Mouse (Mus musculus) layer of hippocampus, adult 18-20 months (tissue): Measurements from ENCODE around the gene Kbtbd4. TPM values are rescaled to one million over a fixed set of nuclear protein-coding genes. Genes with fewer than 3 reads are reported as not detected.

Experiments used
- DNase-seq, 2 experiments: peaks; one replicate each; pipeline ENCODE4 v3.0.0; 2022; ENCODE audit warnings: low spot score in 2 of 2
- total RNA-seq, 2 experiments: library from RNA; stranded (reverse); gene quantifications; 2 replicates each; pipeline ENCODE4 v1.2.3; 2021

Gene Kbtbd4
- total RNA-seq, 2 experiments from 2014 or later = 37.1 to 37.9 TPM

GRCm38 (mm10) chr2:90903398-90903797 is 1.1 kb upstream of the Kbtbd4 start:
- DNase-seq = no peak

- no peak for DNase-seq
Measured at GRCm38 (mm10) chr2:90904856-90905224, 300 bp downstream of the Kbtbd4 start.

- no peak for DNase-seq
Measured at GRCm38 (mm10) chr2:90906721-90907120, 2.2 kb downstream of the Kbtbd4 start.

DNA sequence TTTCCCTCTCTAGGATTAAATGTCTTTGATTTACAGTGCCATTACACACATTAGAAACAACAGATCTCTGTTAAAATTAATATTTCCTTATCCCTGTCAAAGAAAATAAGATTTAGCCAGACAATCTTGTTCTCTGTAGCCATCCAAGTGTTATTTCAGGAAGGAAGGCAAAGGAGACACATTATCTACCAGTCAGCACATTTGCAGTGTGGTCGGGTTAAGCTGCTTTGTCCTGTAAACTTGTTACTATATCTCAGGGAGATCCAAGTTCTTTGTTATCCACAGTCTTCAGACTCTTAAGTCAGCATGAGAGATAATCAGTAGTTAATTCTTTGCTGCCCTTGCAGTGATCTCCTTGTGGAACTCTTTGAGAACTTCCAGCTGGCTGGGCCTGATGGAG is 6.3 kb downstream of the Kbtbd4 start:
- DNase-seq = no peak

GRCm38 (mm10) chr2:90911668-90912067 is 7.1 kb downstream of the Kbtbd4 start:
- DNase-seq = no peak

- DNase-seq = no peak
Measured at GRCm38 (mm10) chr2:90913671-90914070, 9.1 kb downstream of the Kbtbd4 start.

DNA sequence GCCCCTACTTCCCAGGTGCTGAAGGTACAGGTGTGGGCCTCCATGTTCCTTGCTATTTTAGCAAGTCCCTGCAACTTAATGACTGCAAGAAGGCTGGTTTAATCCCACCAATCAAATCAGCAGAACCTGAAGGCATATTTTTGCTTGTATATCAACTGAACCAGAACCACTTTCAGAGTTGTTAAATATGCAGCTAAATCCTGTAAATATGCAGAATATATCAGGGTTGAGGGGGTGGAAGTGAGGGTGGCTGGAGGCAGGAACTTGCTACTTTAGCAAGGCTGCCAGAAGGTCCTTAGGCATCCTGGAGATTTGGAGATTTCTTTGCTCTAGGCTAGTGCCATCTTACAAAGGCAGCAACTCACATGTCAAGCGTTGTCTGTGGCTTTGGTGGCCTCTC is 11.0 kb downstream of the Kbtbd4 start:
- no peak for DNase-seq

DNA sequence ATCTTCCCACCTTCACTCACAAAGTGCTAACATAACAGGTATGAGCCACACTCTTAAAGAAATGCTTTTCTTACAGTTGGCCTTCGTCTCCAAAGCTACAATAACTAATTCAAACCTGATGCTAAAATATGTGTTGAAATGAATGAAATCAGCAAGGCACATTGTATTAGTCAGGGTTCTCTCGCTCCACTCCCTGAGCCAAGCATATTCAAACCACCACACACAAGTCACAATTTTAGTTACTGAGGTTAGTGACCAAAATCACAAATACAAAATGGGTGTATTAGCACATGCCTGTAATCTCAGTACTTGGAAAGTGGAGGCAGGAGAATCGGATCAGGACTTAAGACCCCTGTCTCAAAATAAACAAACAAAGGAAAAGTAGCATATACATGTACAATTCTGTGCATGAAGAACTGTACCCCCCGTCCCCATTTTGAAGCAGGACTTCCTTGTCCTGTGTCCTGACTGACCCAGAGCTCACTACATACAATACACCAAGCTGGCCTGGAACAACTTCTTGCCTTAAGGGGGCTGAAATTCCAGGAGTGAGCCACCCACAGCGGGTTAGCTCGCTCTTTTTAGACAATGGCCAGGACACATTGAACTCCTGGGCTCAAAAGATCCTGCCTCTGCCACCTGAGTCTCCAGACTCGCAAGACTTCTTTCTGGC is 12.2 kb downstream of the Kbtbd4 start:
- DNase-seq = peak in 1 of 2 experiments; percentile 29

- peak in 1 of 2 experiments; percentile 51 for DNase-seq
Measured at GRCm38 (mm10) chr2:90917233-90917998, 12.9 kb downstream of the Kbtbd4 start.

DNA sequence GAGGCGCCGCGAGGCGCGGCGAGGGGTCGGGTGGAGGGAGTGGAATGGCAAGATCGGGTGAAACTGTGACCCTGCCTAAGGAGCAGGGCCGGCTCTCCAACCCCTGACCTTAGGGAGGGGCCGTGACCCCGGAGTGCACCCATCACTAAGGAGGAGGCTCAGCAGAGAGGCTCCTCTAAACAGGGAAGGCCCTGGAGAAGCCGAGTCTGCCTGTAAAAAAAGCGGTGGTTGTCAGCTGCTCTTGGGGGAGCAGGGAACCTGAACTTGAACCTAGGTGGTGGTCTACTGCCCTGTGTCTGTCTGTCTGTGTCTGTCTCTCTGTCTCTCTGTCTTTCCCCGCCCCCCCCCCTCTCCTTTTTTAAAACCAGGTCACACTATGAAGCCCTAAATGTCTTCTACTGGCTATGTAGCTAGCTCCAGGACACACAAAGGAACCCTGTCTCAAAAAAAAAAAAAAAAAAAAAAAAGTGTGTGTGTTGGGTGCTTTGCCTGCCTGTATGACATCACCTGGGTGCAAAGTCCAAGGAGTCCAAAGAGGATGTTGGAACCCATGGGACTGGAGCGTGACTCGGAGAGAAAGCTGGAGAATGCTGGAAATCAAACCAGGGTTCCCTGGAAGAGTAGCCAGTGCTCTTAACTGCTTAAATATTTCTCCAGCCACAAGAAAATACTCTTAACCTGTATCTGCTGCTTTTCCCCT is 13.6 kb downstream of the Kbtbd4 start:
- no peak for DNase-seq

DNA sequence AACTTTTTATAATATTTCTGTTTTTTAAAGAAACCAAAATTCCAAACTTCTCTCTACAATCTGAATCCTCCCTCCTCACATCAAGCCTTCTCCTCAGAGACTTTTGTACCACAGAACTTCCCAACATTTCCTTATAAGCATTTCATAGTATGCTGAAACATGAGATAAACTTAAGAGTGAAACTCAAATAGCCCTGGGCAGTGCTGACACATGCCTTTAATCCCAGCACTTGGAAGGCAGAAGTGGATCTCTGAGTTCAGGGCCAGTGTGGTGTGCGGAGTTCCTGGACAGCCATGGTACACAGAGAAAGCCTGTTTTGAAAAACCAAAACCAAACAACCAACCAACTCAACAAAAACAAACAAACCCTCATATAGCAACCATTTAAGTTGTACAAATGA is 16.6 kb downstream of the Kbtbd4 start:
- no peak for DNase-seq

GRCm38 (mm10) chr2:90922636-90923035 is 18.1 kb downstream of the Kbtbd4 start:
- DNase-seq = no peak

GRCm38 (mm10) chr2:90928566-90928965 is 24.0 kb downstream of the Kbtbd4 start:
- DNase-seq = no peak

DNA sequence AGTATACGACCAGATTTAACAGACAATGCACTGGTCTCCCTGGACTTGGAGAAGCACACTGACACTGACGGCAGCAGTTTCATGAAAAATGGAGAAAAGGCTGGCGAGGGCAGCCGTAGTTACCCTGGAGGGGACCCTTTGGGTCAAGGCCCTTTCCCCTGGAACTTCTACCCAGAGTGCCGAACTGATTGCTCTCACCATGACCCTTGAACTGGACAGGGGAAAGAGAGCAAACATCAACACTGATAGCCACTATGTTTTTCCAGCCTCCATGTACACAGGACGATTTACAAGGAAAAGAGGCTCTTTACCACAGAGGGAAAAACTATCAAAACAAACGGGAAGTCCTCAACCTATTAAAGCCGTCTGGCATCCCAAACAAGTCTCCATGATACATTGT is 27.3 kb downstream of the Kbtbd4 start:
- no peak for DNase-seq

DNA sequence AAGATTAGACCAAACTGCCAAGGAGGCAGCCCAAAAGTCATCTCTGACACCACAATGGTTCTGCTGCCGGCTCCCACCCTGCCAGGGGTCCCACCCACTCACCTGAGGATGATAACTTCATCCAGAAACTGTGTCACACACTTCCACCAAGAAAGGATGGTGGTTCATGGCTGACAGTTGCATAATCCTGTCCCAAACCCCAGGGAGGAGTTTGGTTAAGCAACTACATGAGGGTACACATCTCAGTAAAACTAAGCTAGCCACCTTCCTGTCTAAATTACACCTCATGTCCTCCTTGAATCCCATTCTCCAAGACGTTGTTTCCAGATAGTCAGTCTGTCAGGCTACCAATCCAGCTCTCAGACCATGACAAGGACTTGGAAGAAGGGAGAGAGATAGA is 27.7 kb downstream of the Kbtbd4 start:
- DNase-seq = no peak

- DNase-seq = no peak
Measured at GRCm38 (mm10) chr2:90938362-90938761, 33.8 kb downstream of the Kbtbd4 start.

- DNase-seq = no peak
Measured at GRCm38 (mm10) chr2:90939750-90940149, 35.2 kb downstream of the Kbtbd4 start.

GRCm38 (mm10) chr2:90940233-90941229 is 36.0 kb downstream of the Kbtbd4 start, which contains the start of gene Celf1:
Gene Celf1 (plus strand): TSS chr2:90940382.
- peak; percentile 80 to 85 for DNase-seq

DNA sequence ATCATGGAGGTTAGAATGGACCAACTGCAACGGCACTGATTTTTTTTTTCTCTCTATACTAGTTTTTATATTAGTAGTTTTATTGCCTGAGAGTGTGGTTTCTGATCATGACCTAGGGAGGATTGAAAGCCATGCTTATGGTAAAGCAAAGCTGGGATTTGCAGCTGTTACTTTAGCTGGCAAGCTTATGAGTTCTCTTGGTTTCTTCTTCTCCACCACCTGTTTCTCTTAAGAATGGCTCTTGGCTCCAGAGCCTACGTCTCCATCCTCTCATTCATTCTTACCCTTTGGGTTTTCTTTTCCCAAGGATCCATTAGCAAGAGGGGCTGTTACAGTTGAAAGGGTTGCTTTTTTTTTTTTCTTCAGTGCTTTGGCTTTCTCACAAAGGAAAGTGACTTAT is 37.2 kb downstream of the Kbtbd4 start:
- DNase-seq = no peak

DNA sequence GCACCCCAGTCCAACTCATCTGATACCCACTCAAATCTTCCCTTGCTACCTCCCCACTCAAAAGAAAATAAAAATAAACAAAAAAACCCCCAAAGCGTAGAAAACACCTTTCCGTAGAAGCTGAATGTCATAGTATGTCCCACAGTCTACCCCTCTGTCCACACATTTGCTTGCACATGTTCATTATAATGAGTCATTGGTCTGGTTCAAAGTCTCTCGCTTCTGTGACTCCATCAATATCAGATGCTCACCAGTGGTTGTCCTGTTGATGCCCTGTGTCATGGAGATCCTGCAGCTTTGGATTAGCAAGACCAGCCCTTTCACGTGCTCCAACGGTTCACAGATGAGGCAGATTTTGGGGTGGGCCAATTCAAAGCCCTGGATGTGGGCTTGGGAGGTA is 45.6 kb downstream of the Kbtbd4 start:
- no peak for DNase-seq
